Mouse (Mus musculus) layer of hippocampus, adult 18-20 months (tissue): ENCODE data around the gene Nudt21. TPM values are rescaled to one million over a fixed set of nuclear protein-coding genes. Genes with fewer than 3 reads are reported as not detected.

ENCODE experiments used
- DNase-seq, 2 experiments: peaks; one replicate each; pipeline ENCODE4 v3.0.0; 2022; ENCODE audit warnings: low spot score in 2 of 2
- long read RNA-seq: library from polyadenylated mRNA; stranded (forward); transcript quantifications from one replicate; pipeline ENCODE4 v2.0.0, GENCODE M21; 2021
- total RNA-seq, 2 experiments: library from RNA; stranded (reverse); gene quantifications; 2 replicates each; pipeline ENCODE4 v1.2.3; 2021

The Nudt21 gene
- total RNA-seq, result 10 to 100 TPM; 50.7 to 52.7 TPM
- long read RNA-seq, full-length matches to known transcripts, result 9 of 11 reads
- long read RNA-seq, partial matches to known transcripts, result 1 of 11 reads
- long read RNA-seq, other reads (novel, unspliced or antisense), result 1 of 11 reads

- peak; percentile 95 to 99 for DNase-seq
These were observed at the start of gene Nudt21, which contains the start of gene Ogfod1 for GRCm38 (mm10) chr8:94036944-94037524. Gene Nudt21 (minus strand): TSS chr8:94037031. Gene Ogfod1 (plus strand): TSS chr8:94037198.

GRCm38 (mm10) chr8:94076461-94077192 lies 39.8 kb upstream of the Nudt21 start:
- DNase-seq, result no peak

- no peak for DNase-seq
These were observed 32.0 kb upstream of the Nudt21 start for GRCm38 (mm10) chr8:94068793-94069192.

GRCm38 (mm10) chr8:94066121-94066863 lies 29.5 kb upstream of the Nudt21 start:
- DNase-seq, result peak; percentile 53 to 78

GRCm38 (mm10) chr8:94057157-94057854 lies 20.5 kb upstream of the Nudt21 start:
- DNase-seq, result peak; percentile 25 to 74

GRCm38 (mm10) chr8:94052696-94053095 lies 15.9 kb upstream of the Nudt21 start:
- DNase-seq, result no peak

GRCm38 (mm10) chr8:94047845-94048244 lies 11.0 kb upstream of the Nudt21 start:
- DNase-seq, result peak; percentile 39 to 77

- peak in 1 of 2 experiments; percentile 16 for DNase-seq
These were observed 975 bp upstream of the Nudt21 start for GRCm38 (mm10) chr8:94037806-94038205.

- peak; percentile 55 to 71 for DNase-seq
These were observed 290 bp downstream of the Nudt21 start for GRCm38 (mm10) chr8:94036541-94036940.

GRCm38 (mm10) chr8:94035200-94035599 lies 1.6 kb downstream of the Nudt21 start:
- DNase-seq, result no peak

GRCm38 (mm10) chr8:94033601-94034000 lies 3.2 kb downstream of the Nudt21 start:
- DNase-seq, result no peak

GRCm38 (mm10) chr8:94029701-94030100 lies 7.1 kb downstream of the Nudt21 start:
- no peak for DNase-seq

GRCm38 (mm10) chr8:94023916-94024315 lies 12.9 kb downstream of the Nudt21 start:
- no peak for DNase-seq

- DNase-seq, result no peak
These were observed 23.7 kb downstream of the Nudt21 start for GRCm38 (mm10) chr8:94013026-94013612.

- peak; percentile 22 to 52 for DNase-seq
These were observed 24.5 kb downstream of the Nudt21 start, which contains the start of gene Amfr for GRCm38 (mm10) chr8:94012013-94012951. Gene Amfr (minus strand): TSS chr8:94012842.

- DNase-seq, result no peak
These were observed 25.5 kb downstream of the Nudt21 start for GRCm38 (mm10) chr8:94011076-94012012.

GRCm38 (mm10) chr8:94010101-94010705 lies 26.6 kb downstream of the Nudt21 start:
- DNase-seq, result no peak
